Mouse (Mus musculus) lung, adult 2 months (tissue): ENCODE measurements around the gene Samsn1.

Source experiments
- CTCF ChIP-seq: fragments of 200-500 bp; IDR thresholded peaks from 2 replicates; pipeline ENCODE4 v1.5.1; 2011; ENCODE audit warnings: mild to moderate bottlenecking, low read length, control low read depth; ENCODE audit not compliant: insufficient read depth
- POLR2A ChIP-seq: fragments of 200-500 bp; IDR thresholded peaks from 2 replicates; pipeline ENCODE4 v1.6.1; 2011; ENCODE audit warnings: low read depth, mild to moderate bottlenecking, control low read depth, low read length, borderline replicate concordance; ENCODE audit errors: extremely low read depth

GRCm38 (mm10) chr16:75889081-75889646 is 132.9 kb downstream of the Samsn1 start:
- TF ChIP-seq POLR2A = no peak
- TF ChIP-seq CTCF = no peak
